Mouse (Mus musculus) ES-Bruce4 (cell line): ENCODE results near the gene Gm10717.
"Not testable (repeated sequence)": the region's sequence is repeated elsewhere in the genome, so short reads cannot be mapped to it uniquely, and the experiment has no call there.

Experiments
- CTCF ChIP-seq: IDR thresholded peaks from one replicate; pipeline ENCODE4 v1.8.1; 2011; ENCODE audit warnings: low read depth, low read length
- EP300 ChIP-seq: IDR thresholded peaks from 2 replicates; pipeline ENCODE4 v1.6.1; 2011; ENCODE audit warnings: low read depth, low read length; ENCODE audit not compliant: insufficient read depth
- POLR2A ChIP-seq: IDR thresholded peaks from one replicate; pipeline ENCODE4 v1.8.1; 2011; ENCODE audit warnings: low read length; ENCODE audit not compliant: insufficient read depth

DNA sequence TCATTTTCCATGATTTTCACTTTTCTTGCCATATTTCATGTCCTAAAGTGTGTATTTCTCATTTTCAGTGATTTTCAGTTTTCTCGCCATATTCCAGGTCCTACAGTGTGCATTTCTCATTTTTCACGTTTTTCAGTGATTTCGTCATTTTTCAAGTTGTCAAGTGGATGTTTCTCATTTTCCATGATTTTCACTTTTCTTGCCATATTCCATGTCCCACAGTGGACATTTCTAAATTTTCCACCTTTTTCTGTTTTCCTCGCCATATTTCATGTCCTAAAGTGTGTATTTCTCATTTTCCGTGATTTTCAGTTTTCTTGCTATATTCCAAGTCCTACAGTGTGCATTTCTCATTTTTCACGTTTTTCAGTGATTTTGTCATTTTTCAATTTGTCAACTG lies 9.3 kb upstream of the Gm10717 start:
- TF ChIP-seq EP300, CTCF, POLR2A: not testable (repeated sequence)
